Mouse (Mus musculus): Measurements from ENCODE around the gene Nedd9.

Gene Nedd9

DNA sequence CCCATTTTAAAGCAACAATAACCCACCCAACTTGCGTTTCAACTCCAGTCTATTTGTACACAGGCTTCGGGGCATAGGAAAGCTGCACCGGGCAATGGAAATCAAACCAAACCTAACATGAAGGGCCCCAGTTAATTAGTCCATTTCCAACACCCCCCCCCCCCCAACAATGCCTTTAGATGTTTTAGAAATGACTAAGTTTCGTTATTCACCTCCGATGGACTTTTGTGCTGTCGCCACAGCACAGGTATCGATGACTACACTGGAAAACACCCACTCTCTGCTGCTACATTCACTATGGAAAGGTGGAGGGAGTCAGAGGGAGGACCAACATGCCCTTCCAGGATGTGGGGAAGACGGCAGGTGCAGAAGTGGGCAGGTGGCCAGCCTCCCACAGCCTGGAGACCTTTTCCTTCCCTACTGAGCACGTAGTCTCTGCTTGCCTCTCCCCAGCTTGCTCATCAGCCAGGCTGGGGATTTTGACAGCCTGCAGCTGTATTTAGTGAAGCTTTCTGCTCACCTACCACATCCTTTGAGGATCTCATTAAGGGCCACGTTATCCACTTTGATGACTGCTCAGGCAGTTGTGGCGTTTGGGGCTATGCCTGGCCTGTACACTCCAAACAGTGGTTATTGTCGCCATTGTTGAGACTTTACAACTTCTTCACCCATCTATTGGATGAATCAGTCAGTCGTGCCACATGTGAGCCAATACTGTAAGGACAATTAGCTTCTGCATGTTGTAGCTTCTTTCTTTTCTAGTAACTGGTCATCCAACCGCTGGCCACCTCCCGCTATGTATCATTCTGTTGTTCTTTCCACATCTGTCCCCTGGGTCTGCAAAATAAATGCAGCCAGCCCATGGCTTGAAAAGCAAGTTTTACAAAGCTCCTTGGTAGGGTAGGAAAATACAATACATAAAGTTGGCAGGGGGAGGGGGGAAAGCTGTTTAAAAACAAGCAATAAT is 33.7 kb downstream of the Nedd9 start:
- no peak for DNase-seq (ENCODE audit: low spot score)

DNA sequence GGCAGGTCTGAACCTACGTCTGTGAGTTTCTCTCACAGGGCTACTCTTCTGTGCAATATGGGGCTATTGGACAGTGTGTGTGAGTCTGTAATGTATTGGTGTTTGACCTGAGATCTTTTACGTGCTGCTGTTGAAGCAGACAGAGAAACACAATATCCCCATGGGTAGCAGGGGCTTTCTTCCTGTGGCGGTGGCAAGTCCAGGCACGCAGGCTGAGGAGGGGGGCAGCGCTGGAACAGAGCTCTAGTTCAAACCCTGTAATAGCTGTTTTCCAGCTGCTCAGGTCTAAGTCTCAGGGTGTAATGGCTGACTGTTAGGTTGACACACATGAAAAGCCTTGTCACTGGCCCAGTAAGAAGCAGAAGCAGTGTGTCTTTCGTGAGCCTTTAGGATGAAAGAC is 36.3 kb downstream of the Nedd9 start:
- DNase-seq (ENCODE audit: low spot score), result no peak

DNA sequence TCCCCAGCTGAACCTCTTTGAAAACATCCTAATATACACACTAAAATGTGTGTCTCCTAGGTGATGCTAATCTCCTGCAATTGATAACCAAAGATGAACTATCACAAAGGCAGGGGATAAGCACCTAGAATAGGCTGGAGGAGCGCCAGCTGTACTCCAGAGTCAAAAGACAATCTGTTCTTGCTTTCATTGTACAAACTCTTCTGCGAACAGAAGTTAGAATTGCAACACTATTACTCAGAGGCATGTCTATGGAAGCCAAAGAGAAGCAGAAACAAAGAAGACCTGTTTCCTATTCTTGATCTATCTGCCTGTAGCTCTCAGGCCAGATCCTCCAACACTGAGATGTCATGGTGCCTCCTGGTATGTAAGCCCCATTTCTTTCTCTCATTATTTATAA is 38.0 kb downstream of the Nedd9 start:
- no peak for DNase-seq (ENCODE audit: low spot score)

DNA sequence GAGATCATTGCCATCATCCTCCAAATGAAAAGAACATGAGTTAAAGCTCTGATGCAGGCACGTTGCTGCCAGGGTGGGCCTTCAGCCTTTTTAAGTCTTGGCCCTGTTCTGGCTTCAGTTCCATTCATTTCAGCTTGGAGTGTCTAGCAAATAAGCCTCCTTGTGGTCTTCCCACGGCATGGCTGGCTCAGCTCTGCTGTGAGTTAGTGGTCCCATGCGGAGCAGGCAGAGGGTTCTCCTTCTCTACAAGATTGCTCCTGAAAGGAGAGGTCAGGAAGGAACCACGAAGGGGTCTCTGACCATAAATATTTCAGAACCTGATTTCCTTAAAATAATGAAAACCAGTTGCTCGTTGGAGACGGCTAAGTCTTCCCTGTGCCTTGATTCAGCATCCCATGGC is 40.0 kb downstream of the Nedd9 start:
- DNase-seq (ENCODE audit: low spot score), result no peak

GRCm38 (mm10) chr13:41446591-41446990 is 40.6 kb downstream of the Nedd9 start:
- no peak for DNase-seq (ENCODE audit: low spot score)

- DNase-seq (ENCODE audit: low spot score), result no peak
Observed at GRCm38 (mm10) chr13:41445067-41445808, 41.9 kb downstream of the Nedd9 start.

GRCm38 (mm10) chr13:41444230-41444629 is 42.9 kb downstream of the Nedd9 start:
- DNase-seq (ENCODE audit: low spot score), result no peak

GRCm38 (mm10) chr13:41442145-41442544 is 45.0 kb downstream of the Nedd9 start:
- DNase-seq (ENCODE audit: low spot score), result no peak

DNA sequence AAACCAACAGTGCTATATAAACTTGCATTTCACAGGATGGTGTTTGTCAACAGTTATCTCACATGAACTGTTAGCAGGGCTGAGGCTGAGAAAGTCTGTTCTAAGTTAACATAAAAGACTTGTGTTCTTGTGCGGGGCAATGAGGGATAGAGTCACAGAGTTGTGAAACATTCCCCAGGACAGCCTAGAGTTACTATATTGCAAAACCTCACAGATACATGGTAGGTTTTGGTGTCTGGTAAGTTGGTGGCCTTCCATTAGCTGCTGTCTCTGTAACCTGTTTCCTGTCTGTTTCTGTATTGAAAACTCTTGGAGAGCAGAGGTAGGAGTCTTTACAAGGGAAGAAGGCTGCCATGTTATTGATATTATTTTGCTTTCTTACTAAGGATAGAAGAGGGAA is 47.0 kb downstream of the Nedd9 start:
- DNase-seq (ENCODE audit: low spot score), result no peak

GRCm38 (mm10) chr13:41437390-41437789 is 49.8 kb downstream of the Nedd9 start:
- DNase-seq (ENCODE audit: low spot score), result no peak

GRCm38 (mm10) chr13:41436731-41437130 is 50.4 kb downstream of the Nedd9 start:
- no peak for DNase-seq (ENCODE audit: low spot score)

GRCm38 (mm10) chr13:41433201-41433600 is 54.0 kb downstream of the Nedd9 start:
- no peak for DNase-seq (ENCODE audit: low spot score)

DNA sequence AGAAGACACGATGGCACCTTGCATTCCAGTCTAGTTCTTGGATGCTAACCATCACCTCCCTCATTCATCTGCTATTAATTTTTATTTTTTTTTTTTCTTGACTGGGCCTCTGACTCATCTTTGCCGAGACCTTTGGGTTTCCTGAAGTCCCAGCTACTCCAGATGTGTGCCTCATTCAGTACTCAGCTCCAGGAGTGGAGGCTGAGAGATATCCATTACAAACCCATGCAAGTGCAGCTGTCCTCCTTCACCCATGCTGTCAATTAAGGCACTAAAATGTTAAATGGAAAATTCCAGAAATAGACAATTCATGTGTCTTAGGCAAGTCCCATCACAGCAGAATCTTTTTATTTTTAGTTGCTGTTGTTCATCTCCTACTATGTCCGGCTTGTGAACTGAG is 55.4 kb downstream of the Nedd9 start:
- no peak for DNase-seq (ENCODE audit: low spot score)

- no peak for DNase-seq (ENCODE audit: low spot score)
Observed at GRCm38 (mm10) chr13:41427046-41427445, 60.1 kb downstream of the Nedd9 start.

- no peak for DNase-seq (ENCODE audit: low spot score)
Observed at GRCm38 (mm10) chr13:41423463-41424074, 63.6 kb downstream of the Nedd9 start.

DNA sequence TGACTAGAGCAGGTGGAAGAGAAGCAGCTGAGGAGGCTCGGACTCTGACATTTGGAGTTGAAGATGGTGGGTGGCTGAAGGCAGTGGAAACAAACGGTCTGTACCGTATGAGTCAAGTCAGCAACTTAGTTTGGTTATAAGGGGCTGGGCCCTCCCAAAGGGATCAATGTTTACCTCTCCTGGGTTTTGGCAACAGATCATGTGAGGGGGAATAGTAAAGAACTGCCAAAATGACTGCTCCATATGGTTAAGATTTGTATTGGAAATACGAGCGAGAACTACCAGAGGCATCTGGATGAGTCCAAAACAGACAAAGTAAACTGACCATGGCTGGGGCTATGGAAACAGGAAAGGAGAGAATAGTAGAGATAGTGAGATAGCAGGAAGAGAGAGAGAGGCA is 64.6 kb downstream of the Nedd9 start:
- DNase-seq (ENCODE audit: low spot score), result no peak

- no peak for DNase-seq (ENCODE audit: low spot score)
Observed at GRCm38 (mm10) chr13:41420376-41420775, 66.8 kb downstream of the Nedd9 start.

DNA sequence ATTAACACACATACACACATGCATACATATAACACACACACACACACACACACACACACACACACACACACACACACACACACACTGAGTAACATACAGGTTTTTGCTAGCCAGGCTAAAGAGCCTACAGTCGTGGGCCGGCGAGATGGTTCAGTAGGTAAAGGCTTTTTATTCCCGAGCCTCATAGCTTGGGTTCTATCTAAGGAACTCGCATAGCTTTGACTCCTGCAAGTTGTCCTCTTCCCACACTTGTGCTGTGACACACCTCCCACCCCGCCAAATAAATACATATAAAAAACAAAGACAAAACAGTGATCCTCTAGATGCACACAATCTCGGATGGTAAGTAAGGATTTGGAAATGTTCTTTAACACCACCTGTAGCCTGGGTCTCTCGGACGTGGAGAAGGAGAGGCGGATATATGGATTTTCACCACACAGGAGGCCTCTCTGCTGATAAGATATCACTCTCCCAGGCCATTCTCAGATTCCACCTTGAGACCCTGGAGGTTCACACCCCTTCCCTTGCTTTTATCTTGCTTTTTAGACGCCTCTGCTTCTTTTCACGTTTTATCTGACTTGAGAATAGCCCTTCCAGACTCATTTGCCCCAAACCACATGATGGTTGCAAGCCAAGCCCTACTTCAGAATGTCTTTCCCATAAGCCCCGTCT is 68.8 kb downstream of the Nedd9 start:
- no peak for DNase-seq (ENCODE audit: low spot score)

GRCm38 (mm10) chr13:41416065-41417016 is 70.8 kb downstream of the Nedd9 start:
- DNase-seq (ENCODE audit: low spot score), result no peak

DNA sequence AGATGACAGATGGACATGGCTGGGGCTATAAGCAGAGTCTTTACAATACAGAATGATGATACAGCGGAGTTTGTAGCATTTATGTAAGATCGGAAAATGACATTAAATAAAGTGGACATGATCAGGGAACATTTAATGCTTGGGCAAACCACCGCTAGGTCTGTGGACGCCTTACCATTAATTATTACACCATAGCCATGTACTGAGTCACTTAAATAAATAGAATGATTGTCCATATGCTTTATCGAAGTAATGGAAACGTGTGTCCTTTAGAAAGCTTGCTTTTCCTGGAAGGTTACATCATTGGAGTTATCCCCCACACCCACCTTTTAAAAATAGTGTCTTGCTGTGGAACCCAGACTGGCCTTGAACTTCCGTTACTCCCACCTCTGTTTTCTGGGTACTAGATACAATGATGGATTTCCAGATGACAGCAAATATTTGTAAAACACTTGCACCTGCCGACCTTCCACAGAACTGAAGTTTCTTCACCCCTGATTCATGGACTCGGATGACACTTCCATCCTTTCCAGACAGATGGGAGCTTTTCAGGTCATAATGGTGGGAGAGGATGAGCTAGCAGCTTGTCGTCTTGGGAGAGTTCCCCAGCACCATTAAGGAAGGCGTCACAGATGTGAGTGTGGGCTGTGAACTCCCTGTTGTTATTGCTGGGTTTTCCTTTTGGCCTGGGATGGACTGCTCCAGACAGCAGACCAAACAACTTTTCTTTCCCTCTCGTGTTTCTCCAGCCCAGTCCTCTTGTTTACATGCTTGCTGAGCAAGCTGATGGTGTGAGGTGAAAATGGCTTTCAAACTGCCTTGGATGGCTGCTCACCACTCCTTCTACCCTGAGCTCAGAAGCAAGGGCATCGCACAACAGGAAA is 76.7 kb downstream of the Nedd9 start:
- DNase-seq (ENCODE audit: low spot score), result no peak
